Mouse (Mus musculus) monocyte, adult 5-6 weeks (primary cell): Measurements from ENCODE around the gene Ugt2a2. TPM values are rescaled to one million over a fixed set of nuclear protein-coding genes. Genes with fewer than 3 reads are reported as not detected.
"Not testable (repeated sequence)": the region's sequence is repeated elsewhere in the genome, so short reads cannot be mapped to it uniquely, and the experiment has no call there.

Source experiments
- ATAC-seq: fragments of 153-309, 156-312 bp; replicated peaks from 2 replicates; pipeline ENCODE4 v1.8.0; 2017; ENCODE audit warnings: mild to moderate bottlenecking; ENCODE audit not compliant: low TSS enrichment, insufficient number of reproducible peaks, severe bottlenecking, poor library complexity, low FRiP score
- total RNA-seq: library from RNA; stranded (forward); fragments of 200-1000, 200-491, 200-594 nt; gene quantifications from 3 replicates; pipeline ENCODE4 v1.2.3, GENCODE M21; 2017

The Ugt2a2 gene
- total RNA-seq: not detected in 3 replicates

DNA sequence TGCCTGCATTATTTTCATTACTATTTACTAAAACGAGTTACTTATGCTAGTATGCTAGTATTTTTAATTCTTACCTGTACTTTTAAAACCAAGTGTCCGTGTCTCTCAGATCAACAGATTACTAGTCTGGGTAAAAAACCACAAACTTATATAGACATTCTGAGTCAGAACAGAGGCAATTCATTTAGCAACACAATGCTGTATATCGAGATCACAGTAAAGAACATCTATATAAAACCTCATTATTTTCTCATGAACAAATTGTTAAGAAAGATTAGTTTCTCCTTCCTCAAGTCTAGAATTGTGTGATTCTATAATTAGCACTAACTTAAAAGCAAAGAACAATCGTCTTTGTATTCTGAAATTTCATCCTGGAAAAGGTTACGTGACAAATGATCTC is at the start of gene Ugt2a2:
Gene Ugt2a2, minus strand, starts transcription at position 101 of the 400 bp plus-strand sequence.
- no peak for ATAC-seq

DNA sequence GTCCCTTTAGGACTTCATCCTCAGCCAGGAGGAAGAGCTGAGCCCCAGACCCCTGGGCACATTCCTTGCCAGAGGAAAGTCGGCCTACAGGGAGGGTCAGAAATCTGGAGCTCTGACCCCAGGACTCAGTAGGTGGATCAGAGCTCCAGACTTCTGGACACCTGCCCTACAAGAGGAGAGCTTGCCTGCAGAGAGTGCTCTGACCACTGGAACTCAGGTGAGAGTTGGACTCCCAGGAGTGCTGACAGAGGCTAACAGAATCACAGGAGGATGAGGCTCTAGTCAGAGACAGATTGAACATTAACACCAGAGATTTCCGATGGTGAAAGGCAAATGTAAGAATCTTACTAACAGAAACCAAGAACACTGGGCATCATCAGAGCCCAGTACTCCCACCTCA is 41.5 kb upstream of the Ugt2a2 start:
- ATAC-seq: not testable (repeated sequence)

DNA sequence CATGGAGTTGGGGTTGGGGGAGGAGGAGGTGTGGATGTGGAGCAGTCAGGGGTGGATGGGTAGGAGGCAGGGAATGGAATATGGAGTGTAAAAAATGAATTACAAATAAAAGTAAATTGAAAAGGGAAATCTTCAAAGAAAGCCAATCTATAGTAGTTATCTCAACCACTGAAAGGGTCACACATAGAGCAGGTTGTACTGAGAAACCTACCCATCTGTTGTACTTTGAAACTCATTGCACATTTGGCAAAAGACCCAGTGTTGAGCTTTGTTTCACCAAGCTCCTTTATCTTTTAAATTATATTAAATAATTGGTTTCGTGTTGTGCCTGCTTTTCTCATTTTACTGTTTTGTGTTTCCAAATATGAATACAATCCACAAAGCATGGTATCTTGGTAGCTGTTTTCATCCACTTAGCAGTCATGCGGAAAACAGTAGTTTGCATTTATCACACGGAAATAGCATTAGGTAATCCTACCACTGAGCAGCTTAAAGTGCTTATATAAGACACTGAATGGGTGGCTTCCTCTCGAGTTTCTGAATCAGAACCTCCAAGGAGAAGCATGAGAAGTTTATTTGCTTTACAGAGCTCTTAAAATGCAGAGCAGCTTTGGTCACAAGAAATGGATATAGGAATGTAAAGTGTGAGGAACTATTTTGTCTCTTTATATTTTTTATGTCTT is 23.9 kb upstream of the Ugt2a2 start:
- no peak for ATAC-seq

DNA sequence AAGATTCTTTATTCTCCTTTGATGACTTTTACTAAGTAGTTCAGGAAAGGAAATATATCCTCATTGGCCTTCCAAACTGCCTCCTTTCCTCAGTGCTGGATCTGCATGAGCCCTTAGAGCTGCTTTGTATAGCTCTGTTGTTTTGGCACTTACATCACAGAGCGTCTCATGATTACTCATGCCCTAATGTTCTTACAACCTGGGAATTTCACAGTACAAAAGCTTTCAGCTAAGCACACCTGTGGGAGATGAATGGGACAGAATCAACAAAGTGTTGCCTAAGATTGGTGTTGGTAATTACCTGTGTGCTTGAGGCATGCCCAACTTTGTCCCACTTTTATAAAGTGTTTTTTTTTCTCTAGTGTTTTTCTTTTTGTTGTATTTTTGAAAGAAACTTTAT is 20.6 kb upstream of the Ugt2a2 start:
- no peak for ATAC-seq

DNA sequence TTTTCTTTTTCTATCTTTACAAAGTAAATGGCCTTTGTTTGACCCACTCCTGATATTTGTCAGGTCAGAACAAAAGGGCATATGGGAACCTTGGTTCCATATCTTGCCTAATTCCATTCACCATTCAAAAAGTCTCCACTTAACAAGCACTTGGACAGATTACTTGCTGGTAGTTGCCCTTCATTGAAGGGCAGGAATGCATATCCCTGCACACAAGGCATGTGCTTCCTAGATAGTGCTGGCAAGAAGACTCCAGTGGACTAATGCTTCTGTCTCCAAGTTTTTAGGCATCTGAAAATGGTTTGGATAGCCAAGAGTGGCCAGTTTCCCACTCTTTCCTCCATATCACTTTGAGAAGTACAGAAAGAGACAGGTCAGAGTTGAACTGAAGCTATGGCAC is 17.3 kb upstream of the Ugt2a2 start:
- no peak for ATAC-seq

DNA sequence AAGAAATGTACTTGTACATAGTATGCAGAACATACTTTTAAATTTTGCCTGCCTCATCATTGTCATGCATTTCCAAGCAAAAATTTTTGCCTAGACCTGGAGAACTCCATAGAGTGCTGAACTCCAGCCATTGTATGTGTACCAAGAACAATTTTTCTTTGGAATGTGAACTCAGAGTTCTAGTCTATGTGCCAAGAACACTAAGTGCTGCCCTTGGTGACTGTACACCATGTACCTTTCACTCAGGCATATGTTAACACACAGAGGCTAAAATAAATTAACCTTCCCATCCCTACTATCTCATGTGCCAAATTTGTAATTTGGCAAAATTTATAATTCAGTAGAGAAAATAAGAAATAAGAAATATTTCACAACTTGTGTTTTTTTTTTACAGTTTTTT is 16.9 kb upstream of the Ugt2a2 start:
- ATAC-seq: no peak

DNA sequence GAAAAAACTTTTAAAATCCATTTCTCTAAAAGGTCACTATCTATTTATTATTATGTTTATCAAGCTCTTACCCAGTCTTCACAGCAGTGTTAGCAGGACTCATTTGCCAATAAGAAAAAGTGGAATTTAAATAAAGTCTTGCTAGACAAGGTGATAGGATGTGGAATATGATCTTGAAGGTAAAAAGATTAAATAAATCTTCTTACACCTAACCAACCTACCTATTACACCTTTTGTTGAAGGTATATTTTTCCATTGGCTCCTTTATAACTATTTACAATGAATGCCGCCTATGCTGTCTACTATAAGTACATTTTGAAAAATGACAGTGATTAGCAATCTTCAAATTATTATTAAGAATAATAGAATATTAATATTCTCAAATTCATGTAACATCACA is 8.7 kb upstream of the Ugt2a2 start, which contains the start of gene Ugt2a1:
Gene Ugt2a1, minus strand, starts transcription at position 101 of the 400 bp plus-strand sequence.
- ATAC-seq: no peak

DNA sequence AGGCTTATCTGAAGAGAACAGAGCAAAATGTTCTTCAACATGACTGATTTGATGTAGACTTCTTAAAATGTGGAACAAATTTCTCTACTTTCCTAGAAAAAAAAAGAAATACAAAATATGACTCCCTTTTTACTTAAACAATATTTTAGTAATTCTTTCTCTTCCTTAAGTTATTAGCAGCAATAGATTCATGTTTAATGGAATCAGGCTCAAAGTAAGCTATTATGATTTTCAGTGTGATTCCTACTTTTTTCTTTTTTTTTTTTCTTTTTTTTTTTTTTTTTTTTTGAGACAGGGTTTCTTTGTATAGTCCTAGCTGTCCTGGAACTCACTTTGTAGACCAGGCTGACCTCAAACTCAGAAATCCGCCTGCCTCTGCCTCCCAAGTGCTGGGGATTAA is 4.6 kb upstream of the Ugt2a2 start, which contains the start of gene Gm43638:
Gene Gm43638, minus strand, starts transcription at position 101 of the 400 bp plus-strand sequence.
- ATAC-seq: not testable (repeated sequence)

DNA sequence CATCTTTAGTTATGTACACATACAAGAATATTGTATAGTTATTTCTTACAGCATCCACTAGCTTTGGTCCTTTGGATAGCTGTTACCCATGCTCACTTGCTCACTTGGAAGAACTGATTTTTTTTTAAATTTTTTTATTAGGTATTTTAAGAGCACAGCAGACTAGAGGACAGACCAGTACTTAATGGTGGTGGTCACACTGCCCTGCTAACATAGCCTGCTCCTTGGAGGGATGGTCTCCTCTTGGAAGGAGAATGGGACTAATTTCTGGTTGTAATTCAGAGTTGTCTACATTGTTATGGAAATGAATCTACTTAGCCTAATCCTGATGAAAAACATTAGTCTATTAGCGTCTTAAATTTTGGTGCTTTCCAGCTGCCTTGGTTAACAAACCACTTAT is 23.2 kb downstream of the Ugt2a2 start:
- no peak for ATAC-seq

DNA sequence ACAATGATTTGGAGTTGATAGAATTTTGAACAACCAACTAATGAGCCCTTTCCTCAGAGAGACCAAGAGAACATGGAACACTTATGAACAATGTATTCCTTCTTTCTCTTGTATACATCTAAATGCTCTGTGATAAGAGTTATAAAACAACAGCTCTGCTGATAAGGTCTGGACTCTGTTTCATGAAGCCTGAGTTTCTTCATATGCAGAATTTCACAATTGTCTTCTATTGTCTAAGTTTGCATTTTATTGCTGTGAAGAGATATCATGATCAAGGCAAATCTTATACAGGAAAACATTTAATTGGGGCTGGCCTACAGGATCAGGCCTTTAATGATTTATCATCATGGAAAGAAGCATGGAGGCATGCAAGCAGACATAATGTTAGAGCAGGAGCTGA is 24.4 kb downstream of the Ugt2a2 start:
- no peak for ATAC-seq

DNA sequence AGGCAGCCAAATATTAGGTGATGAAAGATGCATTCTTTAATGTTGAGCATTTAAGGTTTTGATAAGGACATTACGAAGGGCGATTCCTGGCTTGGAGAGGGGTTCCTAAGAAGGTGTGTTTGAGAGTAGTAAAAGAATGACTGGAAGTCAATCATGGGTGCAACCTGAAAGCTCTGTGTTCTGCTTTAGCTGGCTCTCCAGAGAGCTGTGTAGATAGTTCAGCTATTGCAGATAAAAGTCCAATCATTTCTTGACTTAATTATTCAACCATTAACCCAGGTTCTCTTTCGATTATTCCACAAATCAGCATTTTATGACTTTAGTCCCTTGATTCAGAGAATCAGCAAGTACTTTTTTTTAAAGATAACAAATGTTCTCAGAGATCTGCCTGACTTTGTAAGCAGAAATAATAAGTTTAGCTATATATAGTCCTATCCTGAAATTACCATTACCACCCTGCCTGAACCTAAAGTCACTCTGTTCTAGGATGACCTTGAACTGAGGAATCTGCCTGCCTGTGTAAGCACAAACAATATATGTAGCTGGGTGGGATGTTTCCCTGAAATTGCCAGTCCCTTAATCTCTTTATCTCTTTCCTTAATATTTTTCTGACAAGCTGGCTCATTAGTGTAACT is 25.7 kb downstream of the Ugt2a2 start:
- no peak for ATAC-seq

DNA sequence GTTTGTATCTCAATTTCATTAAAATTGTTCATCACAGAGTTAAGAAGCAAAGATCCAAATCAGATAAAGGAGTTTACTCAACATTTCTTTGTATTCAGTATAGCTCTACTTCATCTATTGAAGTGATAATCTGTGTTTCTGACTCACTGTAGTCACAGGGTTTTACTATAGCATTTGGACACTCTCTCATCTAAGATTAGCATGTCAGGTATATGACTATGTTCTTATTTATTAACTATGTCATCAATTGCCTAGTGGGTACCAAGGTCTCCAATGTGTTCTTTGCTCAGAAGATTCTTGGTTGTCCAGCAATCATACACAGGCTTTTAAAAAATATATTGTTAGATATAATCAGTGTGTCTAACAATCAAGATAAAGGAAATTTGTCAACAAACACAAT is 26.5 kb downstream of the Ugt2a2 start:
- ATAC-seq: no peak

DNA sequence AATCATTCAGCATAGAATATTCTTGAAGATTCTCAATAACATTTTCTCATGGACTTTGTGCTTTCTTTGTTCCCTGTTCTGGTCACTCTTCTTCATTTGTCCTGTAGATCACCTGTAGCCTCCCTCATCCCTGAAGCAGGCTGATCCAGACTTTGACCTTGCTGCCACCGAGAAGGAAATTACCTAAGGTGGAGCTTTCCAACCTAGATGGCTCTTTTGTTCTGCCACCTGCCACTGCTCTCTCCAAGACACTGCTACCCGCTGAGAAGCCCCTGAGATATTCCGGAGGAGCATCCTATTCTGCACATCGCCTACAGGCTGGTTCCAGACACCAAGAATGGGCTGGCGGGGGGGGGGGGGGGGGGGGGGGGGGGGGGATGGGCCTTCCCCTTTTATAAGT is 29.5 kb downstream of the Ugt2a2 start:
- not testable (repeated sequence) for ATAC-seq

DNA sequence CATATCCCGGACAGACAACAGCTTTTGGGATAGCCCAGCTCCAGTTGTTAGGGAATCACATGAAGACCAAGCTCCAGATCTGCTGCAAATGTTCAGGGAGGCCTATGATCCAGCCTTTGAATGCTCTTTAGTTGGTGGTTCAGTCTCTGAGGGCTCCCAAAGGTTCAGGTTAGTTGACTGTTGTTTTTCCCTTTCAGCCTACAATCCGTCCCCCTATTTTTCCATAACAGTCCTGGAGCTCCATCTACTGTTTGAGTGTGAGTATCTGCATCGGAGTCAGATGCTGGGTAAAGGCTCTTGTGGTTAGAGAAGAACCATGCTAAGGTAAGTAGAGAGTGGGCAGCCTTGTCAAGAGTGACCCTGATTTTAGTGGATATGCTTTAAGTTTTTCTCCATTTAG is 45.8 kb downstream of the Ugt2a2 start:
- ATAC-seq: no peak

DNA sequence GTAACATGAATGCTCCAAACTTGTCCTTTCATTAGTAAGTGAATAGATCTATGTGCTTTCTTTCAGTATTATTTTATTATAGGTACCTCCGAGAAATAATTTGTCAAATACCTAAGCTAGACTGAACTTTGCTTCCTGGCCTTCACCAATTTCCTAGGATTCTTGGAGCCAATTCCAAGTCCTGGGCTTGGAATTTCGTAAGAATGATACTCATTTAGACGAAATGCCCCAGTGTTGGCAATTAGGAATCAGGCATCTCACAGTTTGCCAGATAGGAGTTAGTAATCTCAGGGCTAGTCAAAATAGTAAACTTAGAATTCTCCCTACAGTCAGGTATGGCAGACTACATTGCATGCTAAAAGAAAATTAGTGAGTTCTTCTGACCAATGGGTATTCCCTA is 56.4 kb downstream of the Ugt2a2 start:
- no peak for ATAC-seq

DNA sequence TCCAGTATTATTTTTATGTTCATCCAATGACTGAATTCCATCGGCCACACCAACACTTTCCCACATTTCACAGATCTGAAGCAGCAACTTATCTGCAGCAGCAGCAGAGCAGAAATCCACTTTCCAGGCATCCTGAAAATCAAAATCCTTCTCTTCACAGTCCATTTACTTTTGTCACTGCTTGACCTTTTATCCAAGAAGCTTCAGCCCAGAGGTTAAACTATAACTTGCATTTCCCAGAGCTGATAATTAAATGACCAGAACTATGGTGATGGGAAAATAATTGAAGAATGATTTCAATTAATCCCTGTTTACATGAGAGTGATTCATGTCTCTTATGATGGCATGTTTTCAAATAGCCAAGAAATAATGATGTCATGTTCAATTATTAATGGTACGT is 58.0 kb downstream of the Ugt2a2 start, which contains the start of gene Ugt2b38:
Gene Ugt2b38, minus strand, starts transcription at position 163 of the 400 bp plus-strand sequence.
- ATAC-seq: not testable (repeated sequence)

Other genes with a start within 250 kb of the Ugt2a2 start
- gene Ugt2b37, start 227.5 kb downstream of the Ugt2a2 start, total RNA-seq: not detected in 3 replicates
- gene Ugt2a3, start 145.1 kb downstream of the Ugt2a2 start, total RNA-seq: not detected in 3 replicates
- not detected in 3 replicates for gene Ugt2b38, start 58.1 kb downstream of the Ugt2a2 start, total RNA-seq
- not detected in 3 replicates for gene Gm43638, start 4.5 kb upstream of the Ugt2a2 start, total RNA-seq
- gene Ugt2a1, start 8.6 kb upstream of the Ugt2a2 start, total RNA-seq: not detected in 3 replicates
- not detected in 3 replicates for gene Sult1b1, start 55.9 kb upstream of the Ugt2a2 start, total RNA-seq
- not detected in 3 replicates for gene Sult1d1, start 86.8 kb upstream of the Ugt2a2 start, total RNA-seq
- not detected in 3 replicates for gene Sult1e1, start 109.3 kb upstream of the Ugt2a2 start, total RNA-seq
- gene Csn1s1, start 183.9 kb upstream of the Ugt2a2 start, total RNA-seq: not detected in 3 replicates
- 0.87 TPM in 1 of 3 replicates, not detected in the others for gene Csn2, start 217.4 kb upstream of the Ugt2a2 start, total RNA-seq